Mouse (Mus musculus): Measurements from ENCODE around the gene Fxyd4.

- TF ChIP-seq POLR2A (IDR thresholded peaks at IDR 0.05; ENCODE audit: borderline replicate concordance, low read depth, low read length), result no peak
- no peak for TF ChIP-seq CTCF (IDR thresholded peaks at IDR 0.05; ENCODE audit: low read depth, low read length)
These were observed 30.1 kb downstream of the Fxyd4 start for GRCm38 (mm10) chr6:117907301-117907978.
